Mouse (Mus musculus): ENCODE results near the gene Ascc1. TPM values are rescaled to one million over a fixed set of nuclear protein-coding genes. Genes with fewer than 3 reads are reported as not detected.

Gene Ascc1
- polyA plus RNA-seq (2016; fragmentation: Nextera tagmentation; extraction: Ambion mirVana) = 36.3 and 38.0 TPM in 2 replicates

- Histone ChIP-seq H3K4me2 (replicated peaks) (peak within 1 kb of the TSS; percentile 86), H3K9ac (peak within 1 kb of the TSS; percentile 78), H3K4me3 (peak within 1 kb of the TSS; percentile 57), H3K36me3 (peaks cover 7% of the 10 kb centered on the region; the same call in 1 of the 2 replicates), H3K27me3 (no peaks in the 10 kb centered on the region), H3K9me3 (replicated peaks) (no peaks in the 10 kb centered on the region), H3K4me1 (peaks cover 15% of the 10 kb centered on the region), H3K27ac (peak within 1 kb of the TSS; percentile 98)
- ATAC-seq (ENCODE audit: low FRiP score) = peak; percentile 97
- under 1% methylated on average over 51 of the region's 51 CpGs for WGBS
These were observed at the start of gene Ascc1, which contains the start of gene Anapc16 for GRCm38 (mm10) chr10:60002673-60003212. Gene Ascc1 (plus strand): TSS chr10:60002805. Gene Anapc16 (minus strand): TSS chr10:60003135.

- no peaks in the 10 kb centered on the region for H3K27me3 ChIP-seq
- no peak overlapping the region for H3K4me2 ChIP-seq (replicated peaks)
- WGBS = 44% methylated on average over 7 of the region's 7 CpGs
- ATAC-seq (ENCODE audit: low FRiP score) = no peak
- H3K4me1 ChIP-seq = peaks cover 51% of the 10 kb centered on the region
- H3K4me3 ChIP-seq = no peak overlapping the region
- peaks cover 7% of the 10 kb centered on the region; the same call in 1 of the 2 replicates for H3K36me3 ChIP-seq
- H3K9ac ChIP-seq = no peak overlapping the region
- H3K27ac ChIP-seq = peak overlapping the region; percentile 44; the same call in 1 of the 2 replicates
- H3K9me3 ChIP-seq (replicated peaks) = no peaks in the 10 kb centered on the region
These were observed 49.0 kb upstream of the Ascc1 start for GRCm38 (mm10) chr10:59953564-59954039.

GRCm38 (mm10) chr10:59956681-59957080 lies 45.9 kb upstream of the Ascc1 start:
- H3K9ac ChIP-seq = no peak overlapping the region
- 0 out of 2 replicates have a peak overlapping the region, but pooled peaks have one; percentile 47 for H3K4me2 ChIP-seq (replicated peaks)
- no peak overlapping the region for H3K4me3 ChIP-seq
- H3K36me3 ChIP-seq = no peaks in the 10 kb centered on the region
- WGBS = 55% methylated on average over 5 of the region's 5 CpGs
- no peaks in the 10 kb centered on the region for H3K9me3 ChIP-seq (replicated peaks)
- no peak for ATAC-seq (ENCODE audit: low FRiP score)
- H3K4me1 ChIP-seq = peaks cover 38% of the 10 kb centered on the region
- no peaks in the 10 kb centered on the region for H3K27me3 ChIP-seq
- peak overlapping the region; percentile 80; the same call in 1 of the 2 replicates for H3K27ac ChIP-seq

- peak; percentile 26; the same call in 1 of the 2 replicates for ATAC-seq (ENCODE audit: low FRiP score)
- Histone ChIP-seq H3K4me2 (replicated peaks) (peak overlapping the region; percentile 47), H3K36me3 (no peaks in the 10 kb centered on the region), H3K27ac (peak overlapping the region; percentile 80), H3K27me3 (no peaks in the 10 kb centered on the region), H3K4me1 (peaks cover 38% of the 10 kb centered on the region), H3K9me3 (replicated peaks) (no peaks in the 10 kb centered on the region), H3K4me3 (peak overlapping the region; percentile 20), H3K9ac (peak overlapping the region; percentile 46; the same call in 1 of the 2 replicates)
- WGBS = 11% methylated on average over 25 of the region's 25 CpGs
These were observed 45.1 kb upstream of the Ascc1 start for GRCm38 (mm10) chr10:59957171-59958149.

GRCm38 (mm10) chr10:59958458-59958857 lies 44.1 kb upstream of the Ascc1 start:
- H3K27ac ChIP-seq = peak overlapping the region; percentile 80
- peaks cover 35% of the 10 kb centered on the region for H3K4me1 ChIP-seq
- peak; percentile 36; the same call in 1 of the 2 replicates for ATAC-seq (ENCODE audit: low FRiP score)
- WGBS = 26% methylated on average over 5 of the region's 5 CpGs
- H3K9ac ChIP-seq = peak overlapping the region; percentile 27; the same call in 1 of the 2 replicates
- no peak overlapping the region for H3K4me3 ChIP-seq
- peak overlapping the region; percentile 47; the same call in 1 of the 2 replicates for H3K4me2 ChIP-seq (replicated peaks)
- H3K27me3 ChIP-seq = no peaks in the 10 kb centered on the region
- H3K9me3 ChIP-seq (replicated peaks) = no peaks in the 10 kb centered on the region
- H3K36me3 ChIP-seq = no peaks in the 10 kb centered on the region

- Histone ChIP-seq H3K4me1 (peaks cover 39% of the 10 kb centered on the region), H3K9ac (no peak overlapping the region), H3K9me3 (replicated peaks) (no peaks in the 10 kb centered on the region), H3K27me3 (no peaks in the 10 kb centered on the region), H3K27ac (no peak overlapping the region), H3K36me3 (no peaks in the 10 kb centered on the region), H3K4me3 (no peak overlapping the region), H3K4me2 (replicated peaks) (no peak overlapping the region)
- ATAC-seq (ENCODE audit: low FRiP score) = no peak
- 78% methylated on average over 12 of the region's 12 CpGs for WGBS
These were observed 43.1 kb upstream of the Ascc1 start for GRCm38 (mm10) chr10:59959517-59959916.

GRCm38 (mm10) chr10:59963609-59964008 lies 39.0 kb upstream of the Ascc1 start:
- Histone ChIP-seq H3K9ac (no peak overlapping the region), H3K4me2 (replicated peaks) (no peak overlapping the region), H3K27ac (peak overlapping the region; percentile 75), H3K27me3 (no peaks in the 10 kb centered on the region), H3K4me1 (peaks cover 33% of the 10 kb centered on the region), H3K36me3 (no peaks in the 10 kb centered on the region), H3K9me3 (replicated peaks) (no peaks in the 10 kb centered on the region), H3K4me3 (no peak overlapping the region)
- no peak for ATAC-seq (ENCODE audit: low FRiP score)
- WGBS = 49% methylated on average over 2 of the region's 2 CpGs

- WGBS = 5% methylated on average over 19 of the region's 23 CpGs
- Histone ChIP-seq H3K4me2 (replicated peaks) (peak overlapping the region; percentile 48), H3K9me3 (replicated peaks) (no peaks in the 10 kb centered on the region), H3K9ac (peak overlapping the region; percentile 59; the same call in 1 of the 2 replicates), H3K36me3 (no peaks in the 10 kb centered on the region), H3K27ac (peak overlapping the region; percentile 75), H3K4me1 (peaks cover 24% of the 10 kb centered on the region), H3K4me3 (peak overlapping the region; percentile 16), H3K27me3 (no peaks in the 10 kb centered on the region)
- peak; percentile 74 for ATAC-seq (ENCODE audit: low FRiP score)
These were observed 37.9 kb upstream of the Ascc1 start for GRCm38 (mm10) chr10:59964504-59965361.

- Histone ChIP-seq H3K9me3 (replicated peaks) (no peaks in the 10 kb centered on the region), H3K27me3 (no peaks in the 10 kb centered on the region), H3K4me1 (peaks cover 27% of the 10 kb centered on the region), H3K36me3 (no peaks in the 10 kb centered on the region), H3K4me2 (replicated peaks) (peak overlapping the region; percentile 48; the same call in 1 of the 2 replicates), H3K27ac (peak overlapping the region; percentile 75), H3K4me3 (no peak overlapping the region), H3K9ac (no peak overlapping the region)
- 34% methylated on average over 9 of the region's 9 CpGs for WGBS
- ATAC-seq (ENCODE audit: low FRiP score) = 0 out of 2 replicates have a peak, but pooled peaks have one; percentile 4
These were observed 37.3 kb upstream of the Ascc1 start for GRCm38 (mm10) chr10:59965362-59965695.

- Histone ChIP-seq H3K27ac (peak overlapping the region; percentile 75), H3K9ac (no peak overlapping the region), H3K9me3 (replicated peaks) (no peaks in the 10 kb centered on the region), H3K27me3 (no peaks in the 10 kb centered on the region), H3K4me3 (no peak overlapping the region), H3K36me3 (no peaks in the 10 kb centered on the region), H3K4me1 (peaks cover 32% of the 10 kb centered on the region), H3K4me2 (replicated peaks) (no peak overlapping the region)
- ATAC-seq (ENCODE audit: low FRiP score) = no peak
- 64% methylated on average over 8 of the region's 8 CpGs for WGBS
These were observed 36.8 kb upstream of the Ascc1 start for GRCm38 (mm10) chr10:59965788-59966187.

GRCm38 (mm10) chr10:59966743-59967142 lies 35.9 kb upstream of the Ascc1 start:
- no peak overlapping the region for H3K4me2 ChIP-seq (replicated peaks)
- no peaks in the 10 kb centered on the region for H3K36me3 ChIP-seq
- 92% methylated on average over 6 of the region's 6 CpGs for WGBS
- peaks cover 36% of the 10 kb centered on the region for H3K4me1 ChIP-seq
- no peak overlapping the region for H3K27ac ChIP-seq
- H3K4me3 ChIP-seq = no peak overlapping the region
- no peaks in the 10 kb centered on the region for H3K27me3 ChIP-seq
- H3K9ac ChIP-seq = no peak overlapping the region
- no peak for ATAC-seq (ENCODE audit: low FRiP score)
- H3K9me3 ChIP-seq (replicated peaks) = no peaks in the 10 kb centered on the region
